Mouse (Mus musculus): ENCODE measurements at regions not wholly inside any gene's neighbourhood (a gene's known extent, or its start where the extent isn't known, plus 50 kb on each side); places are given as distances from the start of the nearest gene placed in this dataset.

- TF ChIP-seq POLR2A (IDR thresholded peaks at IDR 0.05; ENCODE audit: borderline replicate concordance, insufficient read depth, low read length) (no peak), CTCF (IDR thresholded peaks at IDR 0.05; ENCODE audit: borderline replicate concordance, insufficient read depth, low read depth, low read length) (no peak)
- Histone ChIP-seq H3K4me3 (replicated peaks; ENCODE audit: insufficient read depth, low read depth, low read length) (no peak overlapping the region), H3K4me1 (ENCODE audit: control insufficient read depth, insufficient read depth, low read length) (no peaks in the 10 kb centered on the region), H3K27me3 (ENCODE audit: control insufficient read depth, insufficient read depth, low read length) (no peaks in the 10 kb centered on the region), H3K27ac (ENCODE audit: insufficient read depth, low read length) (no peak overlapping the region)
- no peak for DNase-seq
Measured at GRCm38 (mm10) chr3:45620729-45621128, 242.5 kb downstream of the Pcdh10 start.

- Histone ChIP-seq H3K27ac (ENCODE audit: insufficient read depth, low read length) (no peak overlapping the region), H3K27me3 (ENCODE audit: control insufficient read depth, insufficient read depth, low read length) (no peaks in the 10 kb centered on the region), H3K4me1 (ENCODE audit: control insufficient read depth, insufficient read depth, low read length) (no peaks in the 10 kb centered on the region), H3K4me3 (replicated peaks; ENCODE audit: insufficient read depth, low read depth, low read length) (no peak overlapping the region)
- TF ChIP-seq POLR2A (IDR thresholded peaks at IDR 0.05; ENCODE audit: borderline replicate concordance, insufficient read depth, low read length) (no peak), CTCF (IDR thresholded peaks at IDR 0.05; ENCODE audit: borderline replicate concordance, insufficient read depth, low read depth, low read length) (no peak)
- 91% methylated on average over 6 of the region's 6 CpGs for WGBS
- no peak for DNase-seq
Measured at GRCm38 (mm10) chr3:45645856-45646450, 267.8 kb downstream of the Pcdh10 start.

- TF ChIP-seq POLR2A (IDR thresholded peaks at IDR 0.05; ENCODE audit: borderline replicate concordance, insufficient read depth, low read length) (no peak), CTCF (IDR thresholded peaks at IDR 0.05; ENCODE audit: borderline replicate concordance, insufficient read depth, low read depth, low read length) (no peak)
- H3K4me3 ChIP-seq (replicated peaks; ENCODE audit: insufficient read depth, low read depth, low read length), result no peak overlapping the region
- no peaks in the 10 kb centered on the region for H3K4me1 ChIP-seq (ENCODE audit: control insufficient read depth, insufficient read depth, low read length)
- H3K27ac ChIP-seq (ENCODE audit: insufficient read depth, low read length), result no peak overlapping the region
- DNase-seq, result no peak
- H3K27me3 ChIP-seq (ENCODE audit: control insufficient read depth, insufficient read depth, low read length), result no peaks in the 10 kb centered on the region
Measured at GRCm38 (mm10) chr3:45649361-45649760, 271.2 kb downstream of the Pcdh10 start.

- Histone ChIP-seq H3K4me3 (replicated peaks; ENCODE audit: insufficient read depth, low read depth, low read length) (no peak overlapping the region), H3K27me3 (ENCODE audit: control insufficient read depth, insufficient read depth, low read length) (no peaks in the 10 kb centered on the region), H3K27ac (ENCODE audit: insufficient read depth, low read length) (no peak overlapping the region), H3K4me1 (ENCODE audit: control insufficient read depth, insufficient read depth, low read length) (no peaks in the 10 kb centered on the region)
- DNase-seq, result no peak
- 93% methylated on average over 5 of the region's 5 CpGs for WGBS
- TF ChIP-seq CTCF (IDR thresholded peaks at IDR 0.05; ENCODE audit: borderline replicate concordance, insufficient read depth, low read depth, low read length) (no peak), POLR2A (IDR thresholded peaks at IDR 0.05; ENCODE audit: borderline replicate concordance, insufficient read depth, low read length) (no peak)
Measured at GRCm38 (mm10) chr3:45657023-45657422, 278.8 kb downstream of the Pcdh10 start.

- 83% methylated on average over 2 of the region's 2 CpGs for WGBS
Measured at GRCm38 (mm10) chr3:45658093-45658776, 280.0 kb downstream of the Pcdh10 start.

GRCm38 (mm10) chr3:45659052-45659451 is 280.9 kb downstream of the Pcdh10 start:
- 97% methylated on average over 1 of the region's 1 CpGs for WGBS
- TF ChIP-seq CTCF (IDR thresholded peaks at IDR 0.05; ENCODE audit: borderline replicate concordance, insufficient read depth, low read depth, low read length) (no peak), POLR2A (IDR thresholded peaks at IDR 0.05; ENCODE audit: borderline replicate concordance, insufficient read depth, low read length) (no peak)
- DNase-seq, result no peak

More at GRCm38 (mm10) chr3:45658093-45658776, 280.0 kb downstream of the Pcdh10 start:
- Histone ChIP-seq H3K27ac (ENCODE audit: insufficient read depth, low read length) (no peak overlapping the region), H3K27me3 (ENCODE audit: control insufficient read depth, insufficient read depth, low read length) (no peaks in the 10 kb centered on the region), H3K4me1 (ENCODE audit: control insufficient read depth, insufficient read depth, low read length) (no peaks in the 10 kb centered on the region), H3K4me3 (replicated peaks; ENCODE audit: insufficient read depth, low read depth, low read length) (no peak overlapping the region)
- no peak for TF ChIP-seq POLR2A (IDR thresholded peaks at IDR 0.05; ENCODE audit: borderline replicate concordance, insufficient read depth, low read length)
- no peak for TF ChIP-seq CTCF (IDR thresholded peaks at IDR 0.05; ENCODE audit: borderline replicate concordance, insufficient read depth, low read depth, low read length)
- no peak for DNase-seq

GRCm38 (mm10) chr3:45670434-45670833 is 292.2 kb downstream of the Pcdh10 start:
- Histone ChIP-seq H3K27ac (ENCODE audit: insufficient read depth, low read length) (no peak overlapping the region), H3K27me3 (ENCODE audit: control insufficient read depth, insufficient read depth, low read length) (no peaks in the 10 kb centered on the region), H3K4me1 (ENCODE audit: control insufficient read depth, insufficient read depth, low read length) (no peaks in the 10 kb centered on the region), H3K4me3 (replicated peaks; ENCODE audit: insufficient read depth, low read depth, low read length) (no peak overlapping the region)
- DNase-seq, result no peak
- TF ChIP-seq CTCF (IDR thresholded peaks at IDR 0.05; ENCODE audit: borderline replicate concordance, insufficient read depth, low read depth, low read length) (no peak), POLR2A (IDR thresholded peaks at IDR 0.05; ENCODE audit: borderline replicate concordance, insufficient read depth, low read length) (no peak)

More at GRCm38 (mm10) chr3:45659052-45659451, 280.9 kb downstream of the Pcdh10 start:
- Histone ChIP-seq H3K4me1 (ENCODE audit: control insufficient read depth, insufficient read depth, low read length) (no peaks in the 10 kb centered on the region), H3K27me3 (ENCODE audit: control insufficient read depth, insufficient read depth, low read length) (no peaks in the 10 kb centered on the region), H3K27ac (ENCODE audit: insufficient read depth, low read length) (no peak overlapping the region), H3K4me3 (replicated peaks; ENCODE audit: insufficient read depth, low read depth, low read length) (no peak overlapping the region)

GRCm38 (mm10) chr3:45677672-45678071 is 299.5 kb downstream of the Pcdh10 start:
- H3K4me1 ChIP-seq (ENCODE audit: control insufficient read depth, insufficient read depth, low read length), result no peaks in the 10 kb centered on the region
- no peak overlapping the region for H3K27ac ChIP-seq (ENCODE audit: insufficient read depth, low read length)
- TF ChIP-seq CTCF (IDR thresholded peaks at IDR 0.05; ENCODE audit: borderline replicate concordance, insufficient read depth, low read depth, low read length), result no peak
- TF ChIP-seq POLR2A (IDR thresholded peaks at IDR 0.05; ENCODE audit: borderline replicate concordance, insufficient read depth, low read length), result no peak
- DNase-seq, result no peak
- H3K27me3 ChIP-seq (ENCODE audit: control insufficient read depth, insufficient read depth, low read length), result no peaks in the 10 kb centered on the region
- H3K4me3 ChIP-seq (replicated peaks; ENCODE audit: insufficient read depth, low read depth, low read length), result no peak overlapping the region
- WGBS, result 94% methylated on average over 6 of the region's 6 CpGs
